11 mouse cellular contexts compared by ENCODE assay signal in the genomic region with DNA sequence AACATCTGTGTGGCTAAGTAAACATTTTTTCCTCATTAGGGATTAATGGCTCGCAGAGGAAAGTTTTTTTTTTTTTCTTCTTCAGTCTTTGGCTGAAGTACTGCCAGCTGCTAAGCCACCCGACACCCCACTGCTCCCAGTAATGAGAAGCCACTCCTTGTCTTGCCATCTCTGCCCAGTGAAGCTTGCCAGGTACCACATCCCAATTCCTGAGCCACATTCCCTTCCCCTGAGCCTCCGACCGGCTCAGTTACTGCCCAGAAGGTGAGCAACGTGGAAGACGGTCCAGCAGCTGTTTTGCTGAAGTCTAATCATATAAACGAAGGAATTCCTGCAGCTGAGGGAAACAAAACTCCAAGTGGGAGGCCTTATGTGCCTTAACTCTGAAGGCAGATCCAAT.
A peak's percentile ranks its signal among the peaks of the same experiment; 100 is the strongest.
DNase-seq lines count a peak whose midpoint lies in the region; ATAC-seq and TF ChIP-seq lines count a peak whose summit lies in the region.
"Had no signal": no experiment of that assay in that cellular context is flagged by ENCODE, and none has a peak within 500 bp of the region (broad histone marks: within the 10 kb centered on the region; RNA-seq: fewer than 3 reads in every experiment).

No protein-coding gene starts in this region.

- H3K4me3 ChIP-seq in gastrocnemius, adult 2 months = no peak overlapping the region
- no peak overlapping the region for H3K4me3 ChIP-seq in kidney, embryonic 16.5 days (ENCODE audit: low read length)
- H3K4me3 ChIP-seq in midbrain, embryonic 11.5 days (ENCODE audit: low read depth, low read length) = no peak overlapping the region
- no peak overlapping the region for H3K4me3 ChIP-seq in midbrain, embryonic 14.5 days (replicated peaks; ENCODE audit: low read depth, low read length)
- H3K4me3 ChIP-seq in neural tube, embryonic 15.5 days (replicated peaks) = no peak overlapping the region

- H3K9me3 ChIP-seq in kidney, embryonic 16.5 days (ENCODE audit: low read length) = no peaks in the 10 kb centered on the region
- no peaks in the 10 kb centered on the region for H3K9me3 ChIP-seq in midbrain, embryonic 11.5 days (ENCODE audit: control insufficient read depth, low read length)
- no peaks in the 10 kb centered on the region for H3K9me3 ChIP-seq in midbrain, embryonic 14.5 days (ENCODE audit: control insufficient read depth, low read length)
- H3K9me3 ChIP-seq in neural tube, embryonic 15.5 days (replicated peaks) = no peaks in the 10 kb centered on the region

- intact Hi-C loops in gastrocnemius, adult 2 months (cut with DNase I) = no loop called here

- no peaks in the 10 kb centered on the region for H3K36me3 ChIP-seq in kidney, embryonic 16.5 days (ENCODE audit: insufficient read depth, low read length)
- no peaks in the 10 kb centered on the region for H3K36me3 ChIP-seq in midbrain, embryonic 11.5 days (ENCODE audit: control insufficient read depth, insufficient read depth, low read length)
- no peaks in the 10 kb centered on the region for H3K36me3 ChIP-seq in midbrain, embryonic 14.5 days (ENCODE audit: control insufficient read depth, insufficient read depth, low read length)
- H3K36me3 ChIP-seq in neural tube, embryonic 15.5 days = no peaks in the 10 kb centered on the region

- no peak overlapping the region for H3K27ac ChIP-seq in gastrocnemius, adult 2 months
- no peak overlapping the region for H3K27ac ChIP-seq in kidney, embryonic 16.5 days (ENCODE audit: low read length)
- no peak overlapping the region for H3K27ac ChIP-seq in midbrain, embryonic 11.5 days (ENCODE audit: low read depth, low read length)
- H3K27ac ChIP-seq in midbrain, embryonic 14.5 days (replicated peaks; ENCODE audit: low read depth, low read length) = no peak overlapping the region
- 0 out of 2 replicates have a peak overlapping the region, but pooled peaks have one; percentile 34 for H3K27ac ChIP-seq in neural tube, embryonic 15.5 days (replicated peaks)

- no peak for TF ChIP-seq CTCF in gastrocnemius, adult 2 months (IDR thresholded peaks at IDR 0.05)

- WGBS in kidney, embryonic 16.5 days = 17% methylated on average over 7 of the region's 7 CpGs
- WGBS in midbrain, embryonic 11.5 days = 56% methylated on average over 7 of the region's 7 CpGs
- 48% methylated on average over 7 of the region's 7 CpGs for WGBS in midbrain, embryonic 14.5 days
- 49% methylated on average over 7 of the region's 7 CpGs for WGBS in neural tube, embryonic 15.5 days

- no peak overlapping the region for H3K9ac ChIP-seq in kidney, embryonic 16.5 days (replicated peaks; ENCODE audit: low read length)
- H3K9ac ChIP-seq in midbrain, embryonic 11.5 days (ENCODE audit: low read length) = no peak overlapping the region
- no peak overlapping the region for H3K9ac ChIP-seq in midbrain, embryonic 14.5 days (replicated peaks; ENCODE audit: low read length)
- H3K9ac ChIP-seq in neural tube, embryonic 15.5 days (replicated peaks) = no peak overlapping the region

- H3K27me3 ChIP-seq in kidney, embryonic 16.5 days (ENCODE audit: insufficient read depth, low read length) = no peaks in the 10 kb centered on the region
- H3K27me3 ChIP-seq in midbrain, embryonic 11.5 days (ENCODE audit: control insufficient read depth, insufficient read depth, low read length) = no peaks in the 10 kb centered on the region
- H3K27me3 ChIP-seq in midbrain, embryonic 14.5 days (ENCODE audit: control insufficient read depth, insufficient read depth, low read length) = no peaks in the 10 kb centered on the region
- H3K27me3 ChIP-seq in neural tube, embryonic 15.5 days (replicated peaks) = no peaks in the 10 kb centered on the region

- H3K4me1 ChIP-seq in kidney, embryonic 16.5 days (ENCODE audit: insufficient read depth, low read length) = peaks cover 23% of the 10 kb centered on the region
- H3K4me1 ChIP-seq in midbrain, embryonic 11.5 days (ENCODE audit: control insufficient read depth, insufficient read depth, low read length) = no peaks in the 10 kb centered on the region
- no peaks in the 10 kb centered on the region for H3K4me1 ChIP-seq in midbrain, embryonic 14.5 days (ENCODE audit: control insufficient read depth, insufficient read depth, low read length)
- H3K4me1 ChIP-seq in neural tube, embryonic 15.5 days = peaks cover 13% of the 10 kb centered on the region

- H3K4me2 ChIP-seq in kidney, embryonic 16.5 days (replicated peaks; ENCODE audit: low read depth, low read length) = no peak overlapping the region
- H3K4me2 ChIP-seq in midbrain, embryonic 11.5 days = no peak overlapping the region
- H3K4me2 ChIP-seq in midbrain, embryonic 14.5 days (ENCODE audit: low read length) = no peak overlapping the region
- no peak overlapping the region for H3K4me2 ChIP-seq in neural tube, embryonic 15.5 days

- ATAC-seq in kidney, embryonic 16.5 days (ENCODE audit: low FRiP score, low TSS enrichment) = peak; percentile 74; the same call in 1 of the 2 replicates
- ATAC-seq in midbrain, embryonic 11.5 days (ENCODE audit: low FRiP score) = no peak
- no peak for ATAC-seq in midbrain, embryonic 14.5 days (ENCODE audit: low FRiP score, low TSS enrichment)
- ATAC-seq in neural tube, embryonic 15.5 days (ENCODE audit: low FRiP score) = no peak

- DNase-seq in gastrocnemius, adult 2 months = peak; percentile 33
- no peak for DNase-seq in gastrocnemius, postnatal 10 days
- DNase-seq in kidney, postnatal 36 days = no peak
- DNase-seq in midbrain, embryonic 11.5 days (ENCODE audit: low spot score, missing footprints) = peak; percentile 54
- no peak for DNase-seq in midbrain, embryonic 14.5 days
- DNase-seq: adrenal gland, adult 2 months; cerebellum, adult 8-10 months; heart, adult 18-20 months; lung, adult 2 months had no signal

Comparison
In these comparisons a context has a peak if more than half of its experiments do, and no peak if none do; other contexts are left out.
1. DNase-seq: peak in gastrocnemius, adult 2 months (single experiment) and midbrain, embryonic 11.5 days (single experiment); none in gastrocnemius, postnatal 10 days (single experiment), kidney, postnatal 36 days (0 of 2) and midbrain, embryonic 14.5 days (single experiment).